Mouse (Mus musculus): ENCODE results near the gene H2-Oa. TPM values are rescaled to one million over a fixed set of nuclear protein-coding genes. Genes with fewer than 3 reads are reported as not detected.

Gene H2-Oa
- polyA plus RNA-seq, 1 experiment from 2014 or later, result 0.25 TPM

GRCm38 (mm10) chr17:34104804-34105203, 12.7 kb downstream of the H2-Oa start:
- TF ChIP-seq CTCF (IDR thresholded peaks at IDR 0.05; ENCODE audit: low read depth), result no peak
- TF ChIP-seq EP300 (optimal IDR thresholded peaks at IDR 0.05), result no peak
- no peak overlapping the region for H3K4me2 ChIP-seq (replicated peaks; ENCODE audit: low read depth)
- H3K4me3 ChIP-seq (ENCODE audit: low read depth, low read length), result no peak overlapping the region
- H3K36me3 ChIP-seq (ENCODE audit: control insufficient read depth, insufficient read depth, low read length), result peaks cover 4% of the 10 kb centered on the region; the same call in 1 of the 2 replicates
- H3K27ac ChIP-seq (replicated peaks), result no peak overlapping the region
- no peaks in the 10 kb centered on the region for H3K27me3 ChIP-seq (ENCODE audit: control insufficient read depth, insufficient read depth, low read length)
- WGBS, result 61% methylated on average over 9 of the region's 9 CpGs
- no peaks in the 10 kb centered on the region for H3K9me3 ChIP-seq (ENCODE audit: control insufficient read depth, low read length)
- no peak overlapping the region for H3K9ac ChIP-seq (ENCODE audit: low read length)
- no peak for ATAC-seq (ENCODE audit: low FRiP score, low TSS enrichment)
- no peaks in the 10 kb centered on the region for H3K4me1 ChIP-seq (replicated peaks; ENCODE audit: control insufficient read depth, insufficient read depth)
- DNase-seq (ENCODE audit: low spot score), result no peak

- Histone ChIP-seq H3K4me2 (replicated peaks; ENCODE audit: low read depth) (no peak overlapping the region), H3K4me3 (ENCODE audit: low read depth, low read length) (no peak overlapping the region), H3K27ac (replicated peaks) (no peak overlapping the region), H3K4me1 (replicated peaks; ENCODE audit: control insufficient read depth, insufficient read depth) (no peaks in the 10 kb centered on the region), H3K36me3 (ENCODE audit: control insufficient read depth, insufficient read depth, low read length) (peaks cover 12% of the 10 kb centered on the region), H3K9ac (ENCODE audit: low read length) (no peak overlapping the region), H3K27me3 (ENCODE audit: control insufficient read depth, insufficient read depth, low read length) (no peaks in the 10 kb centered on the region), H3K9me3 (ENCODE audit: control insufficient read depth, low read length) (no peaks in the 10 kb centered on the region)
- TF ChIP-seq CTCF (IDR thresholded peaks at IDR 0.05; ENCODE audit: low read depth) (no peak), EP300 (optimal IDR thresholded peaks at IDR 0.05) (no peak)
- ATAC-seq (ENCODE audit: low FRiP score, low TSS enrichment) (no peak), DNase-seq (ENCODE audit: low spot score) (no peak)
- WGBS, result 86% methylated on average over 7 of the region's 7 CpGs
Observed at GRCm38 (mm10) chr17:34106555-34106954, 14.4 kb downstream of the H2-Oa start.

- TF ChIP-seq CTCF (IDR thresholded peaks at IDR 0.05; ENCODE audit: low read depth), result no peak
- TF ChIP-seq EP300 (optimal IDR thresholded peaks at IDR 0.05), result no peak
- H3K9me3 ChIP-seq (ENCODE audit: control insufficient read depth, low read length), result no peaks in the 10 kb centered on the region
- no peak for DNase-seq (ENCODE audit: low spot score)
- no peak overlapping the region for H3K4me3 ChIP-seq (ENCODE audit: low read depth, low read length)
- no peak overlapping the region for H3K4me2 ChIP-seq (replicated peaks; ENCODE audit: low read depth)
- 76% methylated on average over 7 of the region's 7 CpGs for WGBS
- ATAC-seq (ENCODE audit: low FRiP score, low TSS enrichment), result 0 out of 2 replicates have a peak, but pooled peaks have one; percentile 6
- H3K27me3 ChIP-seq (ENCODE audit: control insufficient read depth, insufficient read depth, low read length), result no peaks in the 10 kb centered on the region
- no peak overlapping the region for H3K9ac ChIP-seq (ENCODE audit: low read length)
- H3K36me3 ChIP-seq (ENCODE audit: control insufficient read depth, insufficient read depth, low read length), result peaks cover 18% of the 10 kb centered on the region
- no peaks in the 10 kb centered on the region for H3K4me1 ChIP-seq (replicated peaks; ENCODE audit: control insufficient read depth, insufficient read depth)
- no peak overlapping the region for H3K27ac ChIP-seq (replicated peaks)
Observed at GRCm38 (mm10) chr17:34107109-34107867, 15.1 kb downstream of the H2-Oa start.

- ATAC-seq (ENCODE audit: low FRiP score, low TSS enrichment) (no peak), DNase-seq (ENCODE audit: low spot score) (no peak)
- no peaks in the 10 kb centered on the region for H3K27me3 ChIP-seq (ENCODE audit: control insufficient read depth, insufficient read depth, low read length)
- peaks cover 29% of the 10 kb centered on the region for H3K36me3 ChIP-seq (ENCODE audit: control insufficient read depth, insufficient read depth, low read length)
- no peak overlapping the region for H3K9ac ChIP-seq (ENCODE audit: low read length)
- H3K9me3 ChIP-seq (ENCODE audit: control insufficient read depth, low read length), result no peaks in the 10 kb centered on the region
- H3K4me3 ChIP-seq (ENCODE audit: low read depth, low read length), result no peak overlapping the region
- WGBS, result 80% methylated on average over 5 of the region's 6 CpGs
- TF ChIP-seq CTCF (IDR thresholded peaks at IDR 0.05; ENCODE audit: low read depth), result no peak
- no peak for TF ChIP-seq EP300 (optimal IDR thresholded peaks at IDR 0.05)
- no peaks in the 10 kb centered on the region for H3K4me1 ChIP-seq (replicated peaks; ENCODE audit: control insufficient read depth, insufficient read depth)
- H3K4me2 ChIP-seq (replicated peaks; ENCODE audit: low read depth), result no peak overlapping the region
- H3K27ac ChIP-seq (replicated peaks), result no peak overlapping the region
Observed at GRCm38 (mm10) chr17:34108460-34108859, 16.3 kb downstream of the H2-Oa start.

- H3K4me2 ChIP-seq (replicated peaks; ENCODE audit: low read depth), result no peak overlapping the region
- WGBS, result 77% methylated on average over 14 of the region's 14 CpGs
- H3K4me3 ChIP-seq (ENCODE audit: low read depth, low read length), result no peak overlapping the region
- H3K9ac ChIP-seq (ENCODE audit: low read length), result no peak overlapping the region
- TF ChIP-seq EP300 (optimal IDR thresholded peaks at IDR 0.05), result no peak
- TF ChIP-seq CTCF (IDR thresholded peaks at IDR 0.05; ENCODE audit: low read depth), result peak; percentile 50
- H3K27me3 ChIP-seq (ENCODE audit: control insufficient read depth, insufficient read depth, low read length), result no peaks in the 10 kb centered on the region
- H3K4me1 ChIP-seq (replicated peaks; ENCODE audit: control insufficient read depth, insufficient read depth), result no peaks in the 10 kb centered on the region
- H3K9me3 ChIP-seq (ENCODE audit: control insufficient read depth, low read length), result no peaks in the 10 kb centered on the region
- H3K36me3 ChIP-seq (ENCODE audit: control insufficient read depth, insufficient read depth, low read length), result peaks cover 36% of the 10 kb centered on the region
- H3K27ac ChIP-seq (replicated peaks), result peak overlapping the region; percentile 20; the same call in 1 of the 2 replicates
- DNase-seq (ENCODE audit: low spot score), result no peak
- ATAC-seq (ENCODE audit: low FRiP score, low TSS enrichment), result peak; percentile 22; the same call in 1 of the 2 replicates
Observed at GRCm38 (mm10) chr17:34109038-34109805, 17.1 kb downstream of the H2-Oa start.
